Mouse (Mus musculus) spleen, adult 2 months (tissue): ENCODE measurements around the gene Hmbs. TPM values are rescaled to one million over a fixed set of nuclear protein-coding genes. Genes with fewer than 3 reads are reported as not detected.

Source experiments
- DNase-seq, 2 experiments: peaks; one replicate each; pipeline versions ENCODE4 v3.0.0 to v3.0.0-alpha.2; 2012 to 2021; ENCODE audit warnings: low spot score in 2 of 2, low read depth in 1 of 2
- H3K27ac ChIP-seq: fragments of 200-500 bp; 2 replicates; pipeline ENCODE4 v1.5.1; 2012; ENCODE audit warnings: low read length, inconsistent platforms; ENCODE audit not compliant: insufficient read depth
- H3K27me3 ChIP-seq: fragments of 200-500 bp; 2 replicates; pipeline ENCODE4 v1.6.1; 2012; ENCODE audit warnings: mild to moderate bottlenecking, moderate library complexity, low read length, inconsistent platforms; ENCODE audit not compliant: control insufficient read depth, insufficient read depth
- H3K36me3 ChIP-seq: fragments of 200-500 bp; 2 replicates; pipeline ENCODE4 v1.6.1; 2012; ENCODE audit warnings: mild to moderate bottlenecking, low read length, inconsistent platforms; ENCODE audit not compliant: control insufficient read depth, insufficient read depth
- H3K4me1 ChIP-seq: fragments of 200-500 bp; 2 replicates; pipeline ENCODE4 v1.6.1; 2011; ENCODE audit warnings: inconsistent platforms; ENCODE audit not compliant: control insufficient read depth, insufficient read depth, insufficient read length
- H3K4me3 ChIP-seq: fragments of 200-500 bp; 2 replicates; pipeline ENCODE4 v1.5.1; 2011; ENCODE audit warnings: mild to moderate bottlenecking, inconsistent platforms; ENCODE audit not compliant: insufficient read depth, insufficient read length; ENCODE audit errors: extremely low read depth
- CTCF ChIP-seq: fragments of 200-500 bp; IDR thresholded peaks from 2 replicates; pipeline ENCODE4 v1.5.1; 2011; ENCODE audit warnings: mild to moderate bottlenecking, inconsistent platforms; ENCODE audit not compliant: insufficient read depth, insufficient read length, insufficient replicate concordance; ENCODE audit errors: extremely low read depth
- POLR2A ChIP-seq: fragments of 200-500 bp; IDR thresholded peaks from 2 replicates; pipeline ENCODE4 v1.6.1; 2011; ENCODE audit warnings: low read depth, low read length, inconsistent platforms
- WGBS: fragments of 180-500 bp; shearing (Covaris S2); methylation state at CpG from one replicate; pipeline ENCODE4 v1.1.7; 2018; 5-methylcytosine and 5-hydroxymethylcytosine counted together
- polyA plus RNA-seq: library from polyadenylated mRNA; depleted of rRNA; stranded (reverse); fragments of >200 nt; gene quantifications from 2 replicates; pipeline ENCODE4 v1.2.3, GENCODE M21; 2012

The Hmbs gene
- polyA plus RNA-seq, 1 experiment, result 147 TPM

DNA sequence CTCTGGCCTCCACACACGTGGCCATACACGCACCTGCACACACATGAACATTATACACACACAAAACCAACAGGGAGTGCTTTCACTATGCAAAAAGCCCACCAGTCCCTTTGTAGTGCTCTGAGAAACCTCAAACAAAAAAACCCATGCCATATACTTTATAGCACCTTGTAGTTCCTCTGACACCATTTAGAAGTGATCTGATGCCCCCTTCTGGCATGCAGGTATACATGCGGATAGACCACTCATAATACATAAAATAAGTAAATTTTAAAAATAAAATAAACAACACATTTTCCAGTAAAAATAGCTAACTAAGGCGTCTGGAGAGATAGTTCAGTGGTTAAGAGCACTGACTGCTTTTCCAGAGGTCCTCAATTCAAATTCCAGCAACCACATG, 13.2 kb upstream of the Hmbs start:
- peak in 1 of 2 experiments; percentile 25 for DNase-seq
- H3K27ac ChIP-seq, result no peak overlapping the region
- H3K4me3 ChIP-seq, result no peak overlapping the region
- WGBS, result 67% methylated on average over 4 of the region's 4 CpGs
- TF ChIP-seq CTCF (no peak), POLR2A (no peak)
- peaks cover 4% of the 10 kb centered on the region; the same call in 1 of the 2 replicates for H3K4me1 ChIP-seq
- H3K36me3 ChIP-seq, result peaks cover 54% of the 10 kb centered on the region
- H3K27me3 ChIP-seq, result no peaks in the 10 kb centered on the region

GRCm38 (mm10) chr9:44353142-44353541, 9.1 kb upstream of the Hmbs start:
- no peak for TF ChIP-seq CTCF
- TF ChIP-seq POLR2A, result no peak
- peaks cover 67% of the 10 kb centered on the region for H3K36me3 ChIP-seq
- H3K27ac ChIP-seq, result no peak overlapping the region
- H3K4me1 ChIP-seq, result no peaks in the 10 kb centered on the region
- no peaks in the 10 kb centered on the region for H3K27me3 ChIP-seq
- no peak overlapping the region for H3K4me3 ChIP-seq
- no peak for DNase-seq
- WGBS, result 93% methylated on average over 6 of the region's 6 CpGs

- H3K36me3 ChIP-seq, result peaks cover 69% of the 10 kb centered on the region
- no peaks in the 10 kb centered on the region for H3K27me3 ChIP-seq
- TF ChIP-seq CTCF (no peak), POLR2A (no peak)
- no peak overlapping the region for H3K4me3 ChIP-seq
- DNase-seq, result no peak
- H3K4me1 ChIP-seq, result no peaks in the 10 kb centered on the region
- WGBS, result 97% methylated on average over 10 of the region's 10 CpGs
- H3K27ac ChIP-seq, result no peak overlapping the region
These were observed 8.3 kb upstream of the Hmbs start for GRCm38 (mm10) chr9:44352337-44352736.

DNA sequence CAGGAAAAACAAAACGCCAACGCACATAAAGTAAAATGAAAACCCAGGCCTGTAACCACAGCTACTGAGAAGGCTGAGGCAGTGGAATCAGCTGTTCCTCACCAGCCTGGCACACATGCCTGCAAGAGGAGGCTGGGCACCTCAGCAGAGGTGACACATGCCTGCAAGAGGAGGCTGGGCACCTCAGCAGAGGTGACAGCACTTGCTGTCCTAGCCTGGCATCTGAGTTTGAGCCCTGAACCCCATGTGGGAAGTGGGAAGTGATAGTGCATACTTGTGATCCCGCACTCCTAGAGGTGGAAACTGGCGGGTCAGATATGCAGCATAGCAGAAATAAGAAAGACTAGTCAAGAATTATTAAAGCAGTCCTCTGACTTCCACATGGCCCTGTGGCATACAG, 7.4 kb upstream of the Hmbs start:
- no peak overlapping the region for H3K27ac ChIP-seq
- WGBS, result 92% methylated on average over 4 of the region's 4 CpGs
- no peaks in the 10 kb centered on the region for H3K27me3 ChIP-seq
- H3K4me1 ChIP-seq, result no peaks in the 10 kb centered on the region
- no peak for TF ChIP-seq POLR2A
- TF ChIP-seq CTCF, result no peak
- no peak for DNase-seq
- H3K4me3 ChIP-seq, result no peak overlapping the region
- peaks cover 68% of the 10 kb centered on the region for H3K36me3 ChIP-seq

- TF ChIP-seq CTCF, result no peak
- no peak for TF ChIP-seq POLR2A
- Histone ChIP-seq H3K27me3 (no peaks in the 10 kb centered on the region), H3K4me1 (no peaks in the 10 kb centered on the region), H3K4me3 (no peak overlapping the region), H3K36me3 (peaks cover 43% of the 10 kb centered on the region), H3K27ac (no peak overlapping the region)
- WGBS, result 96% methylated on average over 4 of the region's 4 CpGs
- DNase-seq, result no peak
These were observed 4.5 kb upstream of the Hmbs start for GRCm38 (mm10) chr9:44348546-44348945.

- WGBS, result 84% methylated on average over 4 of the region's 4 CpGs
- peaks cover 35% of the 10 kb centered on the region for H3K36me3 ChIP-seq
These were observed 3.6 kb upstream of the Hmbs start for GRCm38 (mm10) chr9:44347621-44348020.

GRCm38 (mm10) chr9:44347166-44347565, 3.1 kb upstream of the Hmbs start:
- H3K4me3 ChIP-seq, result no peak overlapping the region
- H3K4me1 ChIP-seq, result peaks cover 5% of the 10 kb centered on the region; the same call in 1 of the 2 replicates
- H3K27me3 ChIP-seq, result no peaks in the 10 kb centered on the region
- no peak for DNase-seq
- TF ChIP-seq POLR2A, result no peak
- no peak for TF ChIP-seq CTCF
- peaks cover 31% of the 10 kb centered on the region for H3K36me3 ChIP-seq
- WGBS, result 89% methylated on average over 9 of the region's 9 CpGs
- no peak overlapping the region for H3K27ac ChIP-seq

More at GRCm38 (mm10) chr9:44347621-44348020, 3.6 kb upstream of the Hmbs start:
- TF ChIP-seq CTCF, result no peak
- TF ChIP-seq POLR2A, result no peak
- H3K4me1 ChIP-seq, result peaks cover 5% of the 10 kb centered on the region; the same call in 1 of the 2 replicates
- no peak for DNase-seq
- no peak overlapping the region for H3K4me3 ChIP-seq
- H3K27me3 ChIP-seq, result no peaks in the 10 kb centered on the region
- no peak overlapping the region for H3K27ac ChIP-seq
